Mouse (Mus musculus): ENCODE data around the gene Map2k7. TPM values are rescaled to one million over a fixed set of nuclear protein-coding genes. Genes with fewer than 3 reads are reported as not detected.

Map2k7 gene
- 28.5 and 30.8 TPM in 2 replicates for polyA plus RNA-seq (2015; fragmentation: Nextera tagmentation; extraction: Ambion mirVana)

DNA sequence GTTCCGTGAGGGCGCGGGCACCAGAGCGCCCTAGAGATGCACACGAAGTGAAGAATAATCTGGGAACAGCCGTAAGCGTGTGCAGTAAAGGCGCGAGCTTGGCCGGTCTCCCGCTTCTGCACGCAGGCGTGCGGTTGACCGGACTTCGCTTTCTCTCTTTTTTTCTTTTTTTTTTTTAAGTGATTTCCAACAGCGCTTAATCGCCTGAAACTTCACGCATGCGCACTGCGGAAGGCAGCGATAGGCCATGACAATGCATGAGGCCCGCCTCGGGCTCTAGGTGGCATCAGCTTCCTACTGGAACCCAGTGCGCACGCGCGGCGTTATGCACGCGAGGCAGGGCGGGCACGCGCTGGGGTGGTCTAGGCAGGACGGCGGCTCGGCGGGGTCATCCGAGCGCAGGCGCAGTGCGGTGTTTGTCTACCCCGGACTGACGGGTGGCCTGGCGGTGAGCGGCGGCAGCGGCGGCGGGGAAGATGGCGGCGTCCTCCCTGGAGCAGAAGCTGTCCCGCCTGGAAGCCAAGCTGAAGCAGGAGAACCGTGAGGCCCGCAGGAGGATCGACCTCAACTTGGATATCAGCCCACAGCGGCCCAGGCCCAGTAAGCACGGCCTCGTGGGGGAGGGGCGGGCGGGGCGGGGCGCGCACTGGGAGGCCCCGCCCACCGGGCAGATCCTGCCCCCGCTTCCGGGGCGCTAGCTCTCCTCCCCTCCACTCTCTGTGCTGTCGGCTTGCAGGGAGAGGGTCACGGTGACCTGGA, at the start of gene Map2k7, which contains the start of gene Gm49320:
Gene Map2k7 (plus strand): TSS at position 307 of the 759 bp plus-strand sequence.
Gene Gm49320 (plus strand): TSS at position 432 of the 759 bp plus-strand sequence.
- H3K27me3 ChIP-seq, result peaks cover 14% of the 10 kb centered on the region
- WGBS, result under 1% methylated on average over 59 of the region's 71 CpGs
- peak within 1 kb of the TSS; percentile 81 for H3K9ac ChIP-seq
- H3K36me3 ChIP-seq, result peaks cover 30% of the 10 kb centered on the region
- H3K4me1 ChIP-seq (replicated peaks), result peaks cover 38% of the 10 kb centered on the region
- peak within 1 kb of the TSS; percentile 95 for H3K27ac ChIP-seq
- H3K9me3 ChIP-seq, result no peaks in the 10 kb centered on the region
- peak; percentile 95 for ATAC-seq (ENCODE audit: low FRiP score)
- H3K4me2 ChIP-seq, result peak within 1 kb of the TSS; percentile 95
- H3K4me3 ChIP-seq, result peak within 1 kb of the TSS; percentile 77

GRCm38 (mm10) chr8:4189031-4189722, 49.4 kb upstream of the Map2k7 start:
- H3K4me1 ChIP-seq (replicated peaks), result peaks cover 29% of the 10 kb centered on the region
- no peaks in the 10 kb centered on the region for H3K9me3 ChIP-seq
- H3K27me3 ChIP-seq, result no peaks in the 10 kb centered on the region
- H3K36me3 ChIP-seq, result peaks cover 80% of the 10 kb centered on the region
- WGBS, result 30% methylated on average over 3 of the region's 3 CpGs
- H3K4me3 ChIP-seq, result no peak overlapping the region
- no peak for ATAC-seq (ENCODE audit: low FRiP score)
- H3K4me2 ChIP-seq, result no peak overlapping the region
- 0 out of 2 replicates have a peak overlapping the region, but pooled peaks have one; percentile 35 for H3K27ac ChIP-seq
- no peak overlapping the region for H3K9ac ChIP-seq

DNA sequence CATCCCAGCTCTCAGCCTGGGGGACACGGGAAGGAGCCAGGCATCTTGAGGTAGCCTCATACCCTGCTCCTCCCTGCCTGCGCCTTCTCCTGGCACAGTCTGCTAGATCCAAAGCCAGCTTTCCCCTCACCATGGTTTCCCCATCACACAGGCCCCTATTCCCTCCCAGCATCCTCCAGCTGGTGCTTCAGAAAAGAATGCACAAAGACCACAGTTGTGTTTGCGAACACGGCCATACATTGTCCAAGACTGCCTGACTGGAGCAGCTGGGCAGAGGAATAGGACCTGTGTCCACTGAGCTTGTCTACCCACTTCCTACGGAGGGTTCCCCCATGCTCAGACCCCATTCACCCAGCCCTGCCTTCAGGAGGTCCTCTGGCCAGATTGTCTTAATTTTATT, 46.2 kb upstream of the Map2k7 start:
- no peak overlapping the region for H3K4me3 ChIP-seq
- no peak overlapping the region for H3K4me2 ChIP-seq
- peak overlapping the region; percentile 82 for H3K27ac ChIP-seq
- H3K4me1 ChIP-seq (replicated peaks), result peaks cover 29% of the 10 kb centered on the region
- H3K9ac ChIP-seq, result no peak overlapping the region
- WGBS, result 25% methylated on average over 5 of the region's 5 CpGs
- ATAC-seq (ENCODE audit: low FRiP score), result peak; percentile 47
- H3K27me3 ChIP-seq, result no peaks in the 10 kb centered on the region
- H3K36me3 ChIP-seq, result peaks cover 79% of the 10 kb centered on the region
- H3K9me3 ChIP-seq, result no peaks in the 10 kb centered on the region

- WGBS, result 2% methylated on average over 18 of the region's 18 CpGs
- peak overlapping the region; percentile 4; the same call in 1 of the 2 replicates for H3K4me2 ChIP-seq
- no peak overlapping the region for H3K4me3 ChIP-seq
- ATAC-seq (ENCODE audit: low FRiP score), result peak; percentile 78
- H3K36me3 ChIP-seq, result peaks cover 79% of the 10 kb centered on the region
- H3K27ac ChIP-seq, result peak overlapping the region; percentile 82
- H3K9me3 ChIP-seq, result no peaks in the 10 kb centered on the region
- H3K9ac ChIP-seq, result 0 out of 2 replicates have a peak overlapping the region, but pooled peaks have one; percentile 31
- H3K27me3 ChIP-seq, result no peaks in the 10 kb centered on the region
- H3K4me1 ChIP-seq (replicated peaks), result peaks cover 29% of the 10 kb centered on the region
Observed at GRCm38 (mm10) chr8:4192807-4193587, 45.5 kb upstream of the Map2k7 start.

- peak; percentile 15 for ATAC-seq (ENCODE audit: low FRiP score)
- Histone ChIP-seq H3K4me3 (no peak overlapping the region), H3K27me3 (no peaks in the 10 kb centered on the region), H3K9me3 (no peaks in the 10 kb centered on the region), H3K27ac (no peak overlapping the region; the same call in 1 of the 2 replicates), H3K9ac (no peak overlapping the region), H3K4me2 (no peak overlapping the region), H3K4me1 (replicated peaks) (peaks cover 29% of the 10 kb centered on the region), H3K36me3 (peaks cover 79% of the 10 kb centered on the region)
- 50% methylated on average over 7 of the region's 7 CpGs for WGBS
Observed at GRCm38 (mm10) chr8:4193588-4193894, 45.0 kb upstream of the Map2k7 start.

GRCm38 (mm10) chr8:4201321-4201720, 37.2 kb upstream of the Map2k7 start:
- H3K27ac ChIP-seq, result no peak overlapping the region
- H3K9ac ChIP-seq, result no peak overlapping the region
- H3K4me2 ChIP-seq, result no peak overlapping the region
- peaks cover 97% of the 10 kb centered on the region for H3K36me3 ChIP-seq
- H3K4me1 ChIP-seq (replicated peaks), result peaks cover 10% of the 10 kb centered on the region
- ATAC-seq (ENCODE audit: low FRiP score), result no peak
- WGBS, result 72% methylated on average over 2 of the region's 2 CpGs
- H3K9me3 ChIP-seq, result no peaks in the 10 kb centered on the region
- peaks cover 38% of the 10 kb centered on the region for H3K27me3 ChIP-seq
- H3K4me3 ChIP-seq, result no peak overlapping the region

DNA sequence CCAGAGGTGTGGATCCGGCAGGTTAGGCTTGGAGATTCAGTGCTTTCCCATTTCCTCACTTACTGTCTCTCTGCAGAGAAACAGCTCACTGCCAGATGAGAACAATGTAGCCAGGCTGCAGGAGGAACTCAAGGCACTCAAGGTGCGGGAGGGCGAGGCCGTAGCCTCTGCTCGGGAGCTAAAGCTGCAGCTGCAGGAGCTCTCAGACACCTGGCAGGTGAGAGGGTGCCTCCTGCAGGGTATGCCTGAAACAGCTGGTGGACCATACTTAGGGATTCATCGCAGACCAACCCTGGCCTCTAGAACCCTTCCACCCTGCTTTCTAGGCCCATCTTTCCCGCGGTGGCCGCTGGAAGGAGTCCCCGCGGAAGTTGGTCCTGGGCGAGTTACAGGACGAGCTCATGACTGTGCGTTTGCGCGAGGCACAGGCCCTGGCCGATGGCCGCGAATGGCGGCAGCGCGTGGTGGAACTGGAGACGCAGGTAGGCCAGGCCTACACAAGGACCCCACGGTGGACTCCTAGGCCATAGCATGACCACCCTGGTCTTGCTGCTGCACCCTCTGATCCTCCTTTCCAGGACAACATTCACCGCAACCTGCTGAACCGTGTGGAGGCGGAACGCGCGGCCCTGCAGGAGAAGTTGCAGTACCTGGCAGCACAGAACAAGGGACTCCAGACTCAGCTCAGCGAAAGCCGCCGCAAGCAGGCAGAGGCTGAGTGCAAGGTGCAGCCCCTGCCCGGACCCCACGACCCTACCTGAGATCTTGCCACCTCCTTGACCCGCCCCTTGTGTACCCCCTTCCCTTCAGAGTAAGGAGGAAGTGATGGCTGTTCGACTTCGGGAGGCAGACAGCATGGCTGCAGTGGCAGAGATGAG, 33.1 kb upstream of the Map2k7 start:
- Histone ChIP-seq H3K36me3 (peaks cover 96% of the 10 kb centered on the region), H3K4me1 (replicated peaks) (peaks cover 33% of the 10 kb centered on the region), H3K4me2 (no peak overlapping the region), H3K9ac (peak overlapping the region; percentile 43), H3K4me3 (no peak overlapping the region), H3K27ac (no peak overlapping the region), H3K27me3 (peaks cover 48% of the 10 kb centered on the region), H3K9me3 (no peaks in the 10 kb centered on the region)
- no peak; the same call in 1 of the 2 replicates for ATAC-seq (ENCODE audit: low FRiP score)
- 21% methylated on average over 38 of the region's 38 CpGs for WGBS

- Histone ChIP-seq H3K4me2 (peak overlapping the region; percentile 15; the same call in 1 of the 2 replicates), H3K4me3 (peak overlapping the region; percentile 3; the same call in 1 of the 2 replicates), H3K27me3 (peaks cover 48% of the 10 kb centered on the region), H3K9me3 (no peaks in the 10 kb centered on the region), H3K4me1 (replicated peaks) (peaks cover 41% of the 10 kb centered on the region), H3K27ac (no peak overlapping the region), H3K9ac (peak overlapping the region; percentile 43), H3K36me3 (peaks cover 96% of the 10 kb centered on the region)
- WGBS, result 16% methylated on average over 44 of the region's 44 CpGs
- ATAC-seq (ENCODE audit: low FRiP score), result 0 out of 2 replicates have a peak, but pooled peaks have one; percentile 1
Observed at GRCm38 (mm10) chr8:4206182-4207015, 32.1 kb upstream of the Map2k7 start.

DNA sequence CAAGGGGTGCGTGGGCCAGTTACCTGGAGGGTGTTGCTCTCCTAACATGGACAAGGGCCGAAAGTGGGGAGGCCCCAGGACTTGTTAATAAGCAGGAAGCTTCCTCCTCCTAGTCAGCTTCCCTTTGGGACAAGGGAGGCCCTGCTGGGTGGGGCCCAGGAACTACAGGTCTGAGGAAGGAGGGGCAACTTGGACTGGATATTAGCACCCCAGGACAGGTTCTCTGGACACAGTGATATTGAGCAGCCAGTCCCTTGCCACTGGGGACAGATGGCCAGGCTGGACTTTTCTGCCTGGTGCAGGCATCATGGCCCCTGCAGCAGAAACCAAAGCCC, 31.6 kb upstream of the Map2k7 start:
- Histone ChIP-seq H3K27ac (no peak overlapping the region), H3K27me3 (peaks cover 48% of the 10 kb centered on the region), H3K4me2 (peak overlapping the region; percentile 15; the same call in 1 of the 2 replicates), H3K36me3 (peaks cover 91% of the 10 kb centered on the region), H3K9ac (peak overlapping the region; percentile 43), H3K4me1 (replicated peaks) (peaks cover 44% of the 10 kb centered on the region), H3K4me3 (peak overlapping the region; percentile 3; the same call in 1 of the 2 replicates), H3K9me3 (no peaks in the 10 kb centered on the region)
- no peak for ATAC-seq (ENCODE audit: low FRiP score)
- WGBS, result 66% methylated on average over 2 of the region's 2 CpGs

GRCm38 (mm10) chr8:4211097-4211496, 27.4 kb upstream of the Map2k7 start:
- Histone ChIP-seq H3K27ac (no peak overlapping the region), H3K9ac (no peak overlapping the region), H3K27me3 (peaks cover 12% of the 10 kb centered on the region), H3K4me3 (no peak overlapping the region), H3K4me1 (replicated peaks) (peaks cover 73% of the 10 kb centered on the region), H3K36me3 (peaks cover 61% of the 10 kb centered on the region), H3K9me3 (no peaks in the 10 kb centered on the region), H3K4me2 (no peak overlapping the region)
- no peak for ATAC-seq (ENCODE audit: low FRiP score)
- 72% methylated on average over 6 of the region's 6 CpGs for WGBS

Measured in hindbrain, embryonic 13.5 days (tissue).